Mouse (Mus musculus) erythroblast, embryonic 14.5 days (primary cell): ENCODE data around the gene Nkx2-1. TPM values are rescaled to one million over a fixed set of nuclear protein-coding genes. Genes with fewer than 3 reads are reported as not detected.

Experiments
- H3K27me3 ChIP-seq: 2 replicates; pipeline ENCODE4 v1.6.1; 2012; ENCODE audit warnings: inconsistent platforms; ENCODE audit not compliant: control insufficient read depth
- H3K36me3 ChIP-seq: 2 replicates; pipeline ENCODE4 v1.6.1; 2012; ENCODE audit warnings: mild to moderate bottlenecking, inconsistent platforms; ENCODE audit not compliant: control insufficient read depth
- H3K4me1 ChIP-seq: 2 replicates; pipeline ENCODE4 v1.6.1; 2012; ENCODE audit warnings: inconsistent platforms; ENCODE audit not compliant: control insufficient read depth
- H3K4me3 ChIP-seq: replicated peaks from 2 replicates; pipeline ENCODE3; 2012; ENCODE audit warnings: moderate library complexity, mild to moderate bottlenecking, inconsistent platforms
- H3K9me3 ChIP-seq: 2 replicates; pipeline ENCODE4 v1.6.1; 2012; ENCODE audit warnings: low read length, inconsistent platforms, mixed read lengths; ENCODE audit not compliant: control insufficient read depth
- GATA1 ChIP-seq: IDR thresholded peaks from 2 replicates; pipeline ENCODE4 v1.6.1; 2012; ENCODE audit warnings: low read length, inconsistent platforms, mixed read lengths
- TAL1 ChIP-seq: IDR thresholded peaks from 3 replicates; pipeline ENCODE4 v1.6.1; 2012; ENCODE audit warnings: low read length, inconsistent platforms, mixed read lengths
- polyA plus RNA-seq: library from polyadenylated mRNA; stranded (reverse); fragments of >175 nt; gene quantifications from 2 replicates; pipeline ENCODE4 v1.2.3, GENCODE M21; 2012

Gene Nkx2-1
- polyA plus RNA-seq, 1 experiment: not detected

DNA sequence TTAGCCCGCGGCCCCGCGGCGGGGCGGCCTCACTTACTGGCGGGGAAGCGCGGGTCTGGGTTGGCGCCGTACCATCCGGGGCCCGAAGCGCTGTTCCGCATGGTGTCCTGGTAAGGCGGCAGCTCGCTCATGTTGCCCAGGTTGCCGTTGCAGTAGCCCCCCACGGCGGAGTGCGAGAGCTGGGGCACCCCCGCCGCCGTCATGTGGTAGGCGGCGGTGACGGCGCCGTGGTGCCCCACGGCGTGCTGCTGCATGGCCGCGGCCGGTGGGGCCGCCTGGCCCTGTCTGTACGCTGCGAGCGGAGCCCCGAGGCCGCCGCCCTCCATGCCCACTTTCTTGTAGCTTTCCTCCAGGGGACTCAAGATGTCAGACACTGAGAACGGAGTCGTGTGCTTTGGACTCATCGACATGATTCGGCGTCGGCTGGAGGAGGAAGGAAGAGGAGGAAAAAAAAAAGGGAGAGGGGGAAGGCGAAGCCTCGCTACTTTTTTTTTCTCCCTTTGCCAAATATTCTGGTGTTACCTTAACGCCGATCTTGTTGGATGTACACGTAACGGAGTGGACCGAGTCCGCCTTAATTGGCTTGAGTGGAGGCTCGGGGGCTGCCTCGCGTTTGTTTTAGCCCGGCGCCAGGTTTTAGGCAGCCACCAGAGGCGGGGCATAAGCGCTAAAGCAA lies 1.9 kb downstream of the Nkx2-1 start:
- TF ChIP-seq GATA1 (no peak), TAL1 (no peak)
- no peaks in the 10 kb centered on the region for H3K4me1 ChIP-seq
- H3K4me3 ChIP-seq: no peak overlapping the region
- H3K9me3 ChIP-seq: peaks cover 5% of the 10 kb centered on the region; the same call in 1 of the 2 replicates
- no peaks in the 10 kb centered on the region for H3K36me3 ChIP-seq
- H3K27me3 ChIP-seq: peaks cover 99% of the 10 kb centered on the region

DNA sequence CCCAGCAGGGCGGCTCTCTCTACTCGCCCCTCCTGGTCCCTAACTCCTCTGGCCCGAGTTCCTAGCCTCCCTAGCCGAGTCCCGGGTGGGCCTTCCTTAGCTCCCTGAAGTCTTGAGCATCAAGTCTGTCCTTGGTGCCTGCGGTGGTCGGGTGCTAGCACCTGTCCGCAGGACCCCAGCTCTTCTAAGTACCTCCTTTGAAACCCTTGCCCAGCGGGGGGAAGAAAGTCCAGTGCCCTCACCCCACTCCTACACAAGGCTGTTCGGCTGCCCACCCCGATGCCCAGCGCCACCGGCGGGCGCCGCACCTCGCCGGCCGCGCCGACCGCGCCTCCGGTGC lies 2.4 kb downstream of the Nkx2-1 start:
- Histone ChIP-seq H3K4me3 (no peak overlapping the region), H3K4me1 (no peaks in the 10 kb centered on the region), H3K27me3 (peaks cover 99% of the 10 kb centered on the region), H3K36me3 (no peaks in the 10 kb centered on the region), H3K9me3 (peaks cover 5% of the 10 kb centered on the region; the same call in 1 of the 2 replicates)
- TF ChIP-seq TAL1: no peak
- no peak for TF ChIP-seq GATA1

DNA sequence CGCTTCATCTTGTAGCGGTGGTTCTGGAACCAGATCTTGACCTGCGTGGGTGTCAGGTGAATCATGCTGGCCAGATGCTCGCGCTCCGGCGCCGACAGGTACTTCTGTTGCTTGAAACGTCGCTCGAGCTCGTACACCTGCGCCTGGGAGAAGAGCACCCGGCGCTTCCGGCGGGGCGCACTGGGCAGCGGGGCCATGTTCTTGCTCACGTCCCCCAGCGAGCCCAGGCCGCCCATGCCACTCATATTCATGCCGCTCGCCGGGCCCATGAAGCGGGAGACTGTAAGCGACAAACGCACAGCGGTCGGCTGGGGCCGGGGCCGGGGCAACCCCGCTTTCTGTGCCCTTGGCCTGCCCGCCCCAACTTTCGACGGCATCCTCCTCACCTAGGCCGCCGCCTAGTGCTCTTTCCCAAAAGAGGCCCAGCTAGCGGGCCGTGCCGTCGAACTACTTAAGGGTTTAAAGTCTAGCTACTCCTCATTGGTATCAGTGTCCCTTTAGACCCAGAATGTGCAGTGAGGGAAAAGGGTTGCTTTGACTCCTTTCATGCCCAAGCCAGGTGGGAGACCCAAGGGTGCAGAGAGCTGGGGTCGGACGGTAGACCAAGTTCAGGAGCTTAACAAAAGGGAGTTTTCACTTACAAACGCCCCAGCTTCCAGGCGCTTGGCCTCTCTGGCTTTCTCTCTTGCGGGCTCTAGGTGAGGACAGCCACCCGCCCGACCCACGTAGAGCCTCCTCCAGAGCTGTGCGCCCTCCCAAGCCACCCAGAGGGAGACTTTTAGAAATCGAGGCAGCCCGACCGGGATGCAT lies 3.0 kb downstream of the Nkx2-1 start:
- Histone ChIP-seq H3K36me3 (no peaks in the 10 kb centered on the region), H3K4me3 (no peak overlapping the region), H3K9me3 (peaks cover 5% of the 10 kb centered on the region; the same call in 1 of the 2 replicates), H3K27me3 (peaks cover 99% of the 10 kb centered on the region), H3K4me1 (no peaks in the 10 kb centered on the region)
- TF ChIP-seq TAL1: no peak
- no peak for TF ChIP-seq GATA1

DNA sequence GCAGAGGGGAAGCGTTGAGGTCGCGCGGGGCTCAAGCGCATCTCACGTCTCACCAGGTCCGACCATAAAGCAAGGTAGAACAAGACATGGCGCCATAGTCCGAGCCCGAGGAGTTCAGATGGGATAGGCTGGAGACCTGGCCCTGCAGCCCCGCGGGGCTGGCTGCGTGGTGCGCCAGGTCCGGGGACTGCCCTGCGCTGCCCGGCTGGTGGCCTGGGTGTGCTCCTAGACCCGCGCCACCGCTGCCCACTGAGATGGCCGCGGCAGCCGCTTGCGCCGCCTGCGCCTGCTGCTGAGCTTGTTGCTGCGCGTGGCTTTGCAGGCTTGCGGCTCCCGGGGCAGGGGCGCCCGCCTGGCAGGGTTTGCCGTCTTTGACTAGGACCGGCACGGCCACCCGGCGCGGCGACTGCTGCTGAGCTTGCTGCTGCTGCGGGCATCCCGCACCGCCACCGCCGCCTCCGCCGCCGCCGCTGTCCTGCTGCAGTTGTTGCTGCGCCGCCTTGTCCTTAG lies 3.7 kb downstream of the Nkx2-1 start:
- peaks cover 5% of the 10 kb centered on the region; the same call in 1 of the 2 replicates for H3K9me3 ChIP-seq
- no peaks in the 10 kb centered on the region for H3K36me3 ChIP-seq
- H3K27me3 ChIP-seq: peaks cover 100% of the 10 kb centered on the region
- TF ChIP-seq GATA1 (no peak), TAL1 (no peak)
- H3K4me3 ChIP-seq: no peak overlapping the region
- no peaks in the 10 kb centered on the region for H3K4me1 ChIP-seq

DNA sequence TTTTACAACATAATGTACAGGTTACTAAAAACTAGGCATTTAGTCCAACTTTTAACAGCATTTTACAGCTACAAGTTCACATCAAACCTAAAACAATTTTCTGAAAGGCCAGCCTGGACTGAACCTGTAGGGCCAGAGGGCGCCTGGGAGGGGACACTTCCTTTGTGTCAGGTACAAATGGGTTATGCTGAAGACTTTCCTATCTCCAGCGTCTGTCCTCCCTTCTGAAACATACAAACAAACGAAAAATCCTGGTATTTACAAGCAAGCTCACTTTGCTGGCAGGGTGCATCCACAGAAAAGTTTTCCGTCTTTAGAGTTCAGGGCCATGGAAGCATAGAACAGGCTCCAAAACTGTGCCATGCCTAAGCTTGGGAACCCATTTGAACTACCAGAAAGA lies 4.6 kb downstream of the Nkx2-1 start:
- Histone ChIP-seq H3K4me3 (no peak overlapping the region), H3K9me3 (peaks cover 5% of the 10 kb centered on the region; the same call in 1 of the 2 replicates), H3K27me3 (peaks cover 100% of the 10 kb centered on the region), H3K36me3 (no peaks in the 10 kb centered on the region), H3K4me1 (no peaks in the 10 kb centered on the region)
- TF ChIP-seq TAL1 (no peak), GATA1 (no peak)

DNA sequence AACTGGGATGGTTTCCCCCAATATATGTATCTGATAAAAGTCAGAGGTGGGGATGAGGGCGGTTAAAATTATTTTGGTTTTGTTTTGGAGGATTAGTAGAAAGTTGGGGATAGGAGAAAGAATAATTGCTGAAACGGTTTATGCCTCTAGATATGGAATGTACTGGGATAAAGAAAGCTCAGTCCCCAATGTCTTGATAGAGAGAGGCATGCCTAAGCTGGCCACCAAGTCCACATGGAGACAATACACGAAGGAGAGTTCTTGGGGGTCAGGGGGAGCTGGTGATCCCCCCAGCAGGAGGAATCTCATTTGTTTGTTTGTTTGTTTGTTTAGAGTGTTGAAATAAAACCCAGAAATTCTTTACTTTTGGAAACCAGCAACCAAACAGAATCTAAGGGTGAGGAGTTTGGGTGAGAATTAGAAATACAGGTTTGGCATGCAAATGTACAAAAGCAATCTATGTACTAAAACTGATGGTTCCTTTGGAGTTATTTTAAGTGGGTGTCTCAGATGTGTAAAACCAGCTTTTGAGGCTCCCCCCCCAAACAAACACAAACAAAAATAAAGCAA lies 5.6 kb downstream of the Nkx2-1 start:
- no peaks in the 10 kb centered on the region for H3K4me1 ChIP-seq
- no peaks in the 10 kb centered on the region for H3K36me3 ChIP-seq
- H3K9me3 ChIP-seq: peaks cover 5% of the 10 kb centered on the region; the same call in 1 of the 2 replicates
- TF ChIP-seq TAL1 (no peak), GATA1 (no peak)
- no peak overlapping the region for H3K4me3 ChIP-seq
- H3K27me3 ChIP-seq: peaks cover 100% of the 10 kb centered on the region

DNA sequence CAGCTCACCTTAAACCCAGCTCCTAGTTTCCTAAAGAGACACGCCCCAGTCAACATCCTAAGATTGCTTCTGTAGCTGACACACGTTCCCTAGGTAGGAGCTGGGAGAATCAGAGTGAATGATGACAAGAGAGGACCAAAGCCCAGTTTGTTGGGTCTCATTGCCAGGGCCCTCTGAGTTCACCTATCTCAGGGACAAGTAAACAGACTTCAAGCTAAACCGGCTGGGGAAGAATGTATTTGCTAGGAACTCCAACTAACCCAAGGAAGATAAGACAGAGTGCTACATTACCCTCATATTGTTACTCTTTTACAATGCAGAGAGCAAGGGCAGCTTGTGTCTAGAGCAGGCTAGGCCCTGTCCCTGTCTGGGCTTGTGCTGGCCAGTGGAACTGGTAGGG lies 6.8 kb downstream of the Nkx2-1 start:
- H3K9me3 ChIP-seq: peaks cover 5% of the 10 kb centered on the region; the same call in 1 of the 2 replicates
- no peak overlapping the region for H3K4me3 ChIP-seq
- H3K36me3 ChIP-seq: no peaks in the 10 kb centered on the region
- no peaks in the 10 kb centered on the region for H3K4me1 ChIP-seq
- H3K27me3 ChIP-seq: peaks cover 98% of the 10 kb centered on the region
- TF ChIP-seq GATA1 (no peak), TAL1 (no peak)

DNA sequence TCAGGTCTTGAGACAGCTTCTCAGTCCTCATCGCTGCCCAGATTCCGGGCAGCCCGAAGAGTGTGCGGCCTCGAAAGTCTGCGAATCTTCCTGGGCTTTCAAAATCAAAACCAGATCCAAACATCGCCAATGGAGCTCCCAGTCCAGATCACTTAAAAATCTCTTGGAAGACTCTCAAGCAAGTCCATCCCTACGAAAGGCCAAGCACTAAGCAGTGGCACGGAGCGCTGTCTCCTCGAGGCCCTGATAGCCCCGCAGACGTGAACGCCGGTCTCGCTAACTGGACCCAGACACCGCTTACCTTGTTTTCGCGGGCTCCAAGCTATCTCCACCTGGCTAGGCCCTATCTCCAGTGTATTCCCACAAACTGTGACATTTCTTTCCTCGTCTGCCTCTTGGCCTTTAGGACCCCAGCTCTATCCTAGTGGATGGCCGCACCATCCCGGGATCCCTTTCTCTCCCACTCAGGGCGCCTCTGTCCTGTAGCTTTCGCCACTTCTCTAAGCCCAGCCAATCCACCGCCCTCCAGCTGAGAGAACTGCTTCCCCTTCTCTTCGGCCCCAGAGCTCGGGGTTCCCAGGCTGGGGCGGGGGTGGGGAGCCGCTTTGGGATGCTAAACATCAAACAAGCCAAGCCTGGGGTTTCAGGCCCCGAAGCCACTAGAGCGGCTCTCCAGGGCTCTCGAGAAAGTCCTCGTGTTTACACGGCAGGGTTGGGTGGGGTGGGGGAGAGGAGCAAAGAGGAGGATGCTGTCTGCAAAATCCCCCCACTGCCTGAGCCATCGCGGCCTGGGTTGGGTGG lies 7.6 kb downstream of the Nkx2-1 start:
- Histone ChIP-seq H3K27me3 (peaks cover 98% of the 10 kb centered on the region), H3K4me3 (no peak overlapping the region), H3K4me1 (no peaks in the 10 kb centered on the region), H3K9me3 (peaks cover 3% of the 10 kb centered on the region; the same call in 1 of the 2 replicates), H3K36me3 (no peaks in the 10 kb centered on the region)
- TF ChIP-seq TAL1 (no peak), GATA1 (no peak)
